Mouse (Mus musculus) 3T3-L1 (cell line): ENCODE data around the gene Tcf7.

Source experiments
- DNase-seq: peaks from one replicate; pipeline ENCODE4 v3.0.0-alpha.2; 2015; ENCODE audit warnings: low read depth, low spot score

The Tcf7 gene

DNA sequence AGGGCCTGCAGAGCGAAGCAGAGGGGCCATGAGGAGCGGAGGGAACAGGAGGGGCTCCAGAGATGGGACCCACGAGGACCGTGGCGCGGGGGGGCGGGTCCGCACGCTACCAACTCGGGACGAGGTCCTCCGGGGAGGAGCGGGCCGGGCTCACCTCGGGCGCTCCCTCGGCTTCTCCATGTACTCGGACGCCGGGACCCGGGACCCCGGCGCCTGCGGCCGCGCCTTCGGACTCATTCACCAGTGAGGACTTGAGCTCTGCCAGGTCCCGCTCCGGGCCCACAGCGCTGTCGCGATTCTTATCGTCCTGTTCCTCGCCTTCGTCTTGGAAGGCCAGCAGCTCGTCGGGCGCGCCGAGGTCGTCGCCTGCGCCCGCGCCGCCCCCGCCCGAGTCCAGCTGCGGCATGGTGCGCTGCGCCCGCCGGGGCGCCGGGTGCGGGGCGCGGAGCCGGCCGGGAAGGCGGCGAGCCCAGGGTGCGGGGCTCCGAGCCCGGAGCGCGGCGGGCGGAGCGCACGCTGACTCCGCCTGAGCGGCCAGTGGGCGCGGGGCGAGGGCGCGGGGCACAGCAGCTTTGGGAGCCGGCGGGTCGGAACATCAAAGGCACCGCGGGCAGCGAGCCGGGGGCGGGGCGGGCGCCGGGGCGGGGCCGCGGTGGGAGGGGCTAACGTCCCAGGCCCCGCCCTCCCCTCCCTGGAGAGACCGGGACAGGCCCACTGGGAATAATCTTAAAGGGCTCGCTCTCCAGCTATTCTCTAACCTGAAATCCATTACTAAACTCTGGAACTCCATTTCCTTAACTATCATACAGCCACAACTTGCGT, at the start of gene Tcf7:
Tcf7 (minus strand) TSS at position 241 of the 822 bp plus-strand sequence.
- no peak for DNase-seq

DNA sequence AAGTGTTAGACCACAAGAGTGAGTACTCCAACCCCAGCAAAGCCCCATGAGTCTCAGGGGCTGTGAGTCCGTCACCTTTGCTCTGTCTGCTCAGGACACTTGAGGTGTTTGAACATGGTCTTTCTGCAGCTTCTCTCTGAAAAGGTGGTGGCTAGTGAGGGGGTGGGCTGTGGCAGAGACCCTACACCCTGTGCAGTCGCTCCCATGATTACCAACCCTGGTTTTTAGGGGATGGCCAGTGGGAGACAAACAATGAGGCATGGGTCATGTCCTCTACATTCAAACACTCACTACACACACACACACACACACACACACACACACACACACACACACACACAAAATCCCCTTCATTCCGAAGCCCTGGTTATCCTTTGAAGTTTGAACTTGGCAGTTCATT, 44.5 kb upstream of the Tcf7 start:
- DNase-seq, result no peak

GRCm38 (mm10) chr11:52324442-52325367, 41.9 kb upstream of the Tcf7 start:
- DNase-seq, result no peak

DNA sequence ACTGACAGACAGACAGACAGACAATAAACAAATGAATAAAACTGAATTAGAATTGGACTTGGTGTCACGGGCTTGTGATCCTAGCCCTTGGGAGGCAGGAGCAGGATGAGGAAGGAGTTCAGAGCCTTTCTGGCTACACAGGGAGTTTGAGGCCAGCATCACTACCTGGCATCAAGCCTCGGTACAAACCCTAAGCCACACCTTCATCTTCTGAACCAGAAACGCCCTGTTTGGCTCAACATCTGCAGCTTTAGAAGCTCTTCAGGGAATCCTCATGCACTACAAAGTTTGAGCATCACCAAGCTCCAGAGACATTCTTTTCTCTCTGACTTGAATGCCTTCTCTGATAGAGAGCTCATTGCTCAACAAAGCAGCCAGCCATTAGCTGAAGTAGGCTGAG, 38.7 kb upstream of the Tcf7 start:
- DNase-seq, result no peak

DNA sequence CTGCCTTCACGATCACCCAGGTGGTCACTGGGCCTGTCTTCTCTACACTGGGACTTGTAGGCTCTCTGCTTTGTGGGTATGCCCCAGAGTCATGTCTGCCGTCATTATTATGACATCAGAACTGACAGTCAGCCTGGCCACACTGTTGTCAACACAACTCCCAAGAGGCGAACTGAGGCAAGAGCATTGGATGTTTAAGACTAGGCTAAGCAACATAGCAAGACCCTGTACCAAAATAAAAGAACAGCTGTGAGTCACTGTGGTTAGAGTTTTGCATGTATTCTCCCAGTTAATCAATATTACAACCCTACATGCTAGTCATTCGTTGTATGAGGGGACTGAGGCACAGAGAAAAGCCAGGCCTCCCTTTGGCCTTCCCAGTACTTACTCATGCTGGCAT, 37.7 kb upstream of the Tcf7 start:
- no peak for DNase-seq

- DNase-seq, result no peak
Observed at GRCm38 (mm10) chr11:52319664-52320063, 36.9 kb upstream of the Tcf7 start.

GRCm38 (mm10) chr11:52318445-52318844, 35.6 kb upstream of the Tcf7 start:
- DNase-seq, result no peak

DNA sequence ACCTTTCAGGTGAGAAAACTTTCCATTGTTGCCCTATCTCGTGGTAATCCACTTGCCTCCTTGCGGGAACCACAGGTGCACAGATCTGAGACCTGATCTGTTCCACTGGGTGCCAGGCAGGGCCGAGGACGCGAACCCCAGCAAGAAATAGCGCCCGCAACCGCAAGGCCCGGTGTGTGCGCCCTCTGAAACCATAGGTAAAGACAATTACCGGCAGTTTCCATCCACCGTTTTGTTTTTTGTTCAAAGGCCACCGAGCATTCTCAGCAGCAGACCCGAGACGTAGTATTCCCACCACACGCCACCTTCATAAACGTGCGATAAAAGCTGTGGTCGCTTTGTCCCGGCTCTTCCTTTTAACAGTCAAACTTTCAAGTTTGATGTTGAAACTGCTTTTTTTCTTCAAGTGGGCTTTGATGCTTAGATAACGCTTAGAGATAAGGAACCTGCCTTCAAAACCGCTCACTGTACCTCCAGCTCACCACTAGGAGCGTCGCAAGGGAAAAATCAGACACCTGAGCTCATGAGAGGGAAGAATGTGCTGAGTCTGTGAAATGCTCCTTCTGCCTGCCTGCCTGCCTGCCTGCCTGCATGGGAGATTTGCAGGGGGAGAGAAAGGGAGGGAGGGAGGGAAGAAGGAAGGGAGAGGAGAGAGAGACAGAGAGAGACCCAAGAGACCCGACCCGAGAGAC, 31.4 kb upstream of the Tcf7 start:
- DNase-seq, result no peak

DNA sequence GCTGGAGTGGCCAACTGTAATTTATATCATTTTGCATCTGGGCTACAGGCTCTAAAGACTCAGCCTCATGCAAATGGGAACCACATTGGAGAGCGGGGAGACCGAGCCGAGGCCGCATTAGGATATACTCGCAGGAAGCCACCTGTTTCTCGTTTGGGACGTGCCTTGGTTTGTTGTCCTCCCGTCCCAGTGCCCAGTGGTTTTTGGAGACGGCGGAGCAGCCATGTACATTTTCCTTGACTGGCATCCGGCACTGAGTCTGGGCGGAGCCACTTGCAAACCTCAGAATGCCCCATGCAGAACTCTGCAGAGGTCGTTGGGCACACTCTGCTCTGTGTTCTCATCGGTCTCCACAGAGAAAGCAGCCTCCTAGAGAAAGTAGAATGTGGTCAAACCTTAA, 27.9 kb upstream of the Tcf7 start:
- no peak for DNase-seq

GRCm38 (mm10) chr11:52309487-52309886, 26.7 kb upstream of the Tcf7 start:
- no peak for DNase-seq

- DNase-seq, result no peak
Observed at GRCm38 (mm10) chr11:52306431-52306830, 23.6 kb upstream of the Tcf7 start.

DNA sequence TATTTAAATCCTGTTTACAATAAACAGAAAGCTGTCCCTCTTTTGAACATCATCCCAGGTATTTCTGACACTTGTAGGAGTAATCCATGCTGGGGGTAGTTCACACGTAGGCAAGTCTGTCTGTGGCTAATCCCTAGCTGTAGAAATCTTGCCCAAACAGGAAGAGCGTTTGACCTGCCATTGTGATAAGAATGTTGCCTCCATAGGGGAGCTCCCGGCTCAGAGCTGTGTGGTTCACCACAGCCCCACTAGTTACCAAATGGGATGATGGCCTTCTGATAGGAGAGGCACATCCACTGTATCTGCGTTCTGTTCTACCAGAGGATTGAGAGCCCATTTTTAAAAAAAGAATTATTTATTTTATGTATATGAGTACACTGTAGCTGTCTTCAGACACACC, 22.5 kb upstream of the Tcf7 start:
- DNase-seq, result no peak

GRCm38 (mm10) chr11:52302668-52303067, 19.9 kb upstream of the Tcf7 start:
- DNase-seq, result no peak

- no peak for DNase-seq
Observed at GRCm38 (mm10) chr11:52299687-52300086, 16.9 kb upstream of the Tcf7 start.

DNA sequence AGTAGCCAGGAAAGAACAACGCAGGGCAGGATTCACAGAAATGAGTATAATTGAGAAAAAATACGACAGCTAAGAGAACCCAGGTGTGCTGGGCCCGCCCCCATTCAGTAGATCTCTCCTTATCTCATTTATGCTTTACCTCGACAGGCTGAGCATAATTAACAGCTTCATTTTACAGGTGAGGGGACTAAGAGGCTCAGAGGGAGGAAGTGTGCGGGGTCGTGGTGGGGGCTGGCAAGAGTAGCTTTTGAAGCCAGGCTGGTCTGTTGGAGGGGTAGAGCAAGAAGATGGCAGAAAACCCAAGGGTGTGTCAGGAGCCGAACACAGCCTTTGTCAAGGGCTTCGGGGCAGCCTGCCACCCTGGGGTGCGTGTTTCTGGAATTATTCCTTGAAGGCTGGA, 16.1 kb upstream of the Tcf7 start:
- no peak for DNase-seq

DNA sequence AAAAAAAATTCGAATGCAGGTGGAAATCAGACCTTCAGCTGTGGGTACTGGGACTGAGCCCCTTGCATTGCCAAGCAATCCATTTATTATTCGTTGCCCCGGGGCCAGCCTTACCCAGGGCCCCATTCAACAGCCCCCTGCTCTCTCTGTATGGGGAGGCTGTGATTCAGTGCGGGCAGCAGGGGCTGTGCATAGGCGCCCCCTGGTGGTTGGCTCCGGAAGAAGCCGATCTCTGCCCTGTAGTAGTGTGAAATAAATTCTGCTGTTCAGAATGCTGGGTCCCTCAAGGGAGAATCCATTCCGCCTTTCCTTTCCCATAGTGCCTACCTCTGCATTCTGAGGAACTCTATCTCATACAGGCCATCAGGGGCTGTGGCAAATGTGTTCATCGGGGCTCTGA, 14.5 kb upstream of the Tcf7 start:
- peak; percentile 78 for DNase-seq

DNA sequence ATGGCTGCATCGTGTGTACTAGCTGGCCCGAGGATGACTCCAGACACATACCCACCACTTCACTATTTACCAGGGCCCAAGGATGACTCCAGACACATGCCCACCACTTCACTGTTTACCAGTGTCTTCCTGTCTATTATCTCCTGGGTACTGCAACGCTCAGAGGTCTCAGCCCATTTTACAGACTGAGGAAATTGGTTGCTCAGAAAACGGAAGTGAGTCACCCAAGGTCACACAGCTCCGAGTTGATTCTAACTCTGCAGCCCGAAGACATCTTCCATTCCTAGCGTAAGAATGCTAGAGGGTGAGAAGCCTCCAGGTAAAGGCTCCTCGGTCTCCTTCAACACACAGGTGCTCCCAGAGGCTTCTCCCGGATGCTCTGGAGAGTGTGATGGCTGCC, 11.3 kb upstream of the Tcf7 start:
- no peak for DNase-seq

DNA sequence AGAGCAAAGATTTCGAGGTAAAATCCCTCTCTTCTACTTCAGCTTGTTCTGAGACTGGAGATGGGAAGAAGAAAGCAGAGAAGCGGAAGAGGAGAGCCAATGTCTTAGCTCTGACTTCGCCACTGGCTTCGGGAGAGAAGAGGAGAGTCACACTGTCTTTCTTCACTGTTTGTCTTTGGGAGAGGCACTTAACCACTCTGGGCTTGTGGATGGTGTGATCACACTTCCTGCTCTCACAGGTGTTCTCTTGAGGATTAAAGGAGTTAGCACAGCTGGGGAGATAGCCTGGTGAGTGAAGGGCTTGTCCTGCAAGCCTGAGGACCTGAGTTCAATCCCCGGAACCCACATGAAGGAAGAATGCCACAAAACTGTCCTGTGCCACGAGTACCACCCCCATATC, 10.1 kb upstream of the Tcf7 start:
- DNase-seq, result no peak

DNA sequence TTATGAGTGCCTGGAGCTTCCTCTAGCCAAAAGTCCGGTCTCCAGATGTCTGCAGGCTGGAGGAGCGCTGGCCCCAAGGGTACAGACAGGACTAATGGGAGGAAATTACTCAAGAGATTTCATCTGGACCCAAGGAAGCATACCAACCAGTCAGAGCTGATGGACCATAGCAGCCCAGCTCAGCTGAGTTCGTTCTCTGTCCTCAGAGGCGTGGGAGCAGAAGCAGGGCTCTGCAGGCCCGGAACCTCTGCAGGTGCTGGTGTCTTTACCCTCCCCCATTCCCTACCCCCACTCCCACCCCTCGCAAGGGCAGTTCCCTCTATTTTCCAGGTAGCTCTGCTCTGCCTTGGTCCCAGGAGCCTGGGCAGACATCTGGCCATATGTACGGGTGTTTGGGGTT, 9.5 kb upstream of the Tcf7 start:
- no peak for DNase-seq

GRCm38 (mm10) chr11:52286958-52287305, 4.1 kb upstream of the Tcf7 start:
- DNase-seq, result no peak

DNA sequence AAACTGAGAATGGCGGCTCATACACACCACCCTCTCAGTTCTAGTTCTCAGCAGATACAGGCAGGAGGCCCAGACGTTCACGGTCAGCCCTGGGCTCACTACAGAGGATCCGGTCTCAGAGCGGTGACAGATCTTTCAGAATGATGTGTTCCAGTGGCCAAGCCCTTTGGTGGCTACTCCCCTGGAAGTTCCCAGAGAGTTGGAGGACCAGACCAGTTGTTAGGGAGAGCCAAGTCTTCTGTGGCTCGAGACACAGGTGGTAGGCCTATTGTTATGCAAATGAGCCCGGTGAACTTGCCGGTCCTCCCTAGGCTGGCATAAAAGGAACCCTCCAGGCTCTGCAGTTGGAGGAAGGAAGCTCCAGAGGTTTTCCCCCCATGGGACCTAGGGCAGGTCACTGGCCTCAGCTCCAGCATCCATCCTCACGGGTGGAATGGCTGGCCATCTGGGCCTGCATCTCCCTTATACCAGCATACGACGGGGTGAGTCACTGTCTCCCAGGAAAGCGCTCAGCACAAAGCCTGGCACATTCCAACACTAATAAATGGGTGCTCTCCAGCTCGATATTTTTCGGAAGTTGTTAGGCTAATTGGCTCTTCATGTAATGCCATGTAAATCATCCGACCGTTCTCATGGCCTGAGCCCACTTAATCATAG, 3.6 kb upstream of the Tcf7 start:
- no peak for DNase-seq
